Mouse (Mus musculus): ENCODE results near the gene Mid1.

DNA sequence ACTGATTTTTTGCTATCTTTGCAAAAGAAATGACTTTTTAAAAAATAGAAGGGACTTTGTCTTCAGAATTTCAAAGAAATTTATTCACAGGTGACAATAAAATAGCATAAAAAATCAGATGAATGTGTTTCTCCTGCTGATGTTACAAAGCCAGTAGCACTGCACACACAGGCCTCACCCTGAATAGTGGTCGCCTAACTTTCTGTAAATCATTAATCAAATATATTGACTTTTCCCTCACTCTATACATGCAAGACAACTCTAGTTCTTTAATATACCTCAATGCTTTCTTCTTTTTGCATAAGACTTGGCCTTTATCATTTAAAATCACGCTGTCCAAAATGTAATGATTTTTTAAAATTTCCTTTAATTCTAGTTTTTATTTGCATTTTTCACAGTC, 126.8 kb downstream of the Mid1 start:
- TF ChIP-seq GATA1 (IDR thresholded peaks at IDR 0.05; ENCODE audit: borderline replicate concordance, low read length) (no peak), FLI1 (IDR thresholded peaks at IDR 0.05; ENCODE audit: low read length) (no peak)
